Mouse (Mus musculus) CH12.LX (cell line): ENCODE results near the gene Gm20683. TPM values are rescaled to one million over a fixed set of nuclear protein-coding genes. Genes with fewer than 3 reads are reported as not detected.
A peak's percentile ranks its signal among the peaks of the same experiment; 100 is the strongest.

Source experiments
- DNase-seq: peaks from one replicate; pipeline ENCODE4 v3.0.0-alpha.2; 2013; ENCODE audit errors: extremely low read depth
- H3K27ac ChIP-seq: 2 replicates; pipeline ENCODE4 v1.5.1; 2012; ENCODE audit warnings: low read depth, mild to moderate bottlenecking, control low read depth, moderate library complexity; ENCODE audit not compliant: insufficient read depth
- H3K27me3 ChIP-seq: replicated peaks from 2 replicates; pipeline ENCODE3; 2012; ENCODE audit warnings: inconsistent platforms
- H3K36me3 ChIP-seq, 2 experiments: replicated peaks in 1 of 2; 2 replicates each; pipeline versions ENCODE3 to v1.6.1; 2012; ENCODE audit warnings: inconsistent platforms in 1 of 2, low read length in 1 of 2, mild to moderate bottlenecking in 1 of 2, mixed read lengths in 1 of 2, moderate library complexity in 1 of 2; ENCODE audit not compliant: control insufficient read depth in 1 of 2, insufficient read depth in 1 of 2
- H3K4me1 ChIP-seq, 2 experiments: 2 replicates each; pipeline ENCODE4 v1.6.1; 2012; ENCODE audit warnings: inconsistent platforms in 1 of 2, moderate library complexity in 1 of 2; ENCODE audit not compliant: insufficient read depth in 2 of 2, control insufficient read depth in 1 of 2
- H3K4me2 ChIP-seq: 2 replicates; pipeline ENCODE4 v1.6.1; 2012; ENCODE audit warnings: low read depth, mild to moderate bottlenecking, control low read depth; ENCODE audit not compliant: poor library complexity, insufficient read depth, severe bottlenecking
- H3K4me3 ChIP-seq, 3 experiments: fragments of 150-350 bp in 1 of 3; sonication (generic) in 1 of 3; replicated peaks in 1 of 3; 2 replicates each; pipeline versions ENCODE3 to v1.5.1; 2011 to 2012; ENCODE audit warnings: low read depth in 2 of 3, low read length in 2 of 3, mild to moderate bottlenecking in 2 of 3, moderate library complexity in 2 of 3, control low read depth in 1 of 3, improper control_type of control experiment in 1 of 3, inconsistent platforms in 1 of 3, mixed read lengths in 1 of 3; ENCODE audit not compliant: poor library complexity in 1 of 3
- H3K79me2 ChIP-seq: replicated peaks from 2 replicates; pipeline ENCODE4 v1.6.1; 2012; ENCODE audit warnings: mild to moderate bottlenecking, moderate library complexity; ENCODE audit not compliant: control insufficient read depth, poor library complexity, insufficient read depth, severe bottlenecking; ENCODE audit errors: extremely low read depth
- H3K9ac ChIP-seq: 2 replicates; pipeline ENCODE4 v1.6.1; 2012; ENCODE audit warnings: low read depth, mild to moderate bottlenecking, control low read depth, moderate library complexity; ENCODE audit not compliant: insufficient read depth
- H3K9me3 ChIP-seq: replicated peaks from 2 replicates; pipeline ENCODE3; 2012; ENCODE audit warnings: low read length, inconsistent platforms, mixed read lengths
- BHLHE40 ChIP-seq: IDR thresholded peaks from 2 replicates; pipeline ENCODE4 v1.6.1; 2011; ENCODE audit warnings: mild to moderate bottlenecking, low read depth, low read length, improper control_type of control experiment
- CHD1 ChIP-seq: IDR thresholded peaks from 2 replicates; pipeline ENCODE4 v1.6.1; 2012; ENCODE audit warnings: low read depth, low read length, improper control_type of control experiment, inconsistent platforms
- CHD2 ChIP-seq: IDR thresholded peaks from 2 replicates; pipeline ENCODE4 v1.6.1; 2011; ENCODE audit warnings: low read length, improper control_type of control experiment
- CTCF ChIP-seq, 2 experiments: IDR thresholded peaks in 1 of 2; conservative IDR thresholded peaks in 1 of 2; 2 replicates each; pipeline ENCODE4 v1.5.1; 2011 to 2012; ENCODE audit warnings: low read depth in 2 of 2, low read length in 2 of 2, improper control_type of control experiment in 1 of 2, inconsistent platforms in 1 of 2, mild to moderate bottlenecking in 1 of 2, moderate library complexity in 1 of 2
- E2F4 ChIP-seq: IDR thresholded peaks from 2 replicates; pipeline ENCODE4 v1.6.1; 2011; ENCODE audit warnings: low read depth, low read length, improper control_type of control experiment; ENCODE audit not compliant: insufficient replicate concordance
- ELF1 ChIP-seq: IDR thresholded peaks from 2 replicates; pipeline ENCODE4 v1.6.1; 2014; ENCODE audit warnings: low read depth, mild to moderate bottlenecking, inconsistent platforms, low read length, improper control_type of control experiment
- EP300 ChIP-seq: IDR thresholded peaks from 2 replicates; pipeline ENCODE4 v1.6.1; 2011; ENCODE audit warnings: low read length, improper control_type of control experiment
- ETS1 ChIP-seq: conservative IDR thresholded peaks from 2 replicates; pipeline ENCODE4 v1.6.1; 2012; ENCODE audit warnings: low read depth, mild to moderate bottlenecking, inconsistent platforms, low read length, improper control_type of control experiment, moderate library complexity
- GABPA ChIP-seq: IDR thresholded peaks from 2 replicates; pipeline ENCODE4 v1.6.1; 2012; ENCODE audit warnings: low read depth, low read length, improper control_type of control experiment, inconsistent platforms; ENCODE audit not compliant: insufficient replicate concordance
- IRF4 ChIP-seq: IDR thresholded peaks from 2 replicates; pipeline ENCODE4 v1.6.1; 2014; ENCODE audit warnings: low read depth, mild to moderate bottlenecking, inconsistent platforms, low read length, improper control_type of control experiment
- JUND ChIP-seq: conservative IDR thresholded peaks from 2 replicates; pipeline ENCODE4 v1.6.1; 2011; ENCODE audit warnings: low read depth, low read length, improper control_type of control experiment
- KAT2A ChIP-seq: IDR thresholded peaks from 2 replicates; pipeline ENCODE4 v1.6.1; 2012; ENCODE audit warnings: low read length, improper control_type of control experiment, inconsistent platforms; ENCODE audit not compliant: insufficient replicate concordance
- MAFK ChIP-seq: IDR thresholded peaks from 2 replicates; pipeline ENCODE4 v1.6.1; 2011; ENCODE audit warnings: low read length, improper control_type of control experiment; ENCODE audit not compliant: insufficient replicate concordance
- MAX ChIP-seq: IDR thresholded peaks from 2 replicates; pipeline ENCODE4 v1.6.1; 2011; ENCODE audit warnings: low read length, improper control_type of control experiment
- MAZ ChIP-seq: IDR thresholded peaks from 2 replicates; pipeline ENCODE4 v1.6.1; 2012; ENCODE audit warnings: low read depth, mild to moderate bottlenecking, inconsistent platforms, low read length, improper control_type of control experiment, moderate library complexity
- MEF2A ChIP-seq: IDR thresholded peaks from 2 replicates; pipeline ENCODE4 v1.6.1; 2014; ENCODE audit warnings: low read depth, mild to moderate bottlenecking, inconsistent platforms, low read length, improper control_type of control experiment, borderline replicate concordance
- MXI1 ChIP-seq: IDR thresholded peaks from 2 replicates; pipeline ENCODE4 v1.6.1; 2011; ENCODE audit warnings: mild to moderate bottlenecking, low read depth, low read length, improper control_type of control experiment
- MYC ChIP-seq: IDR thresholded peaks from 2 replicates; pipeline ENCODE4 v1.6.1; 2011; ENCODE audit warnings: low read depth, mild to moderate bottlenecking, improper control_type of control experiment, low read length
- PAX5 ChIP-seq: IDR thresholded peaks from 2 replicates; pipeline ENCODE4 v1.6.1; 2012; ENCODE audit warnings: low read length, inconsistent platforms, mixed read lengths
- RCOR1 ChIP-seq: conservative IDR thresholded peaks from 2 replicates; pipeline ENCODE4 v1.6.1; 2012; ENCODE audit warnings: low read depth, mild to moderate bottlenecking, inconsistent platforms, low read length, improper control_type of control experiment
- SMC3 ChIP-seq: IDR thresholded peaks from 2 replicates; pipeline ENCODE4 v1.6.1; 2011; ENCODE audit warnings: low read depth, low read length, improper control_type of control experiment
- TBP ChIP-seq: conservative IDR thresholded peaks from 2 replicates; pipeline ENCODE4 v1.6.1; 2011; ENCODE audit warnings: low read depth, low read length, improper control_type of control experiment
- TCF12 ChIP-seq: IDR thresholded peaks from 2 replicates; pipeline ENCODE4 v1.6.1; 2014; ENCODE audit warnings: low read depth, mild to moderate bottlenecking, inconsistent platforms, low read length, improper control_type of control experiment
- UBTF ChIP-seq: IDR thresholded peaks from 2 replicates; pipeline ENCODE4 v1.6.1; 2012; ENCODE audit warnings: low read depth, mild to moderate bottlenecking, inconsistent platforms, low read length, improper control_type of control experiment, moderate library complexity
- USF1 ChIP-seq: IDR thresholded peaks from 2 replicates; pipeline ENCODE4 v1.6.1; 2014; ENCODE audit warnings: low read depth, mild to moderate bottlenecking, inconsistent platforms, low read length, improper control_type of control experiment
- ZC3H11A ChIP-seq: IDR thresholded peaks from 2 replicates; pipeline ENCODE4 v1.6.1; 2012; ENCODE audit warnings: low read depth, mild to moderate bottlenecking, inconsistent platforms, low read length, improper control_type of control experiment
- ZNF384 ChIP-seq: IDR thresholded peaks from 2 replicates; pipeline ENCODE4 v1.6.1; 2012; ENCODE audit warnings: low read depth, low read length, improper control_type of control experiment, inconsistent platforms
- dilution Hi-C: fragments of 300-500 bp; cut with MboI; formaldehyde crosslinking; loops from 2 replicates; pipeline ENCODE4 v1.14.3; 2020; ENCODE audit warnings: low sequenced_read_pairs; ENCODE audit not compliant: extremely low pct_unique_long_range_greater_than_20kb, extremely low pct_ligation_motif_present
- in situ Hi-C: fragments of 300-500 bp; cut with MboI; formaldehyde crosslinking; loops from 3 replicates; pipeline ENCODE4 v1.14.3; 2019; ENCODE audit warnings: low sequenced_read_pairs, low pct_ligation_motif_present, low pct_unique_long_range_greater_than_20kb, mixed read lengths
- polyA plus RNA-seq: library from polyadenylated mRNA; unstranded; fragments of >175 nt; gene quantifications from 2 replicates; pipeline ENCODE4 v1.2.1, GENCODE M21; 2012; ENCODE audit warnings: low read depth; ENCODE audit not compliant: insufficient read length
- total RNA-seq, 2 experiments: library from RNA; depleted of rRNA; stranded (reverse); fragments of 300-350 nt in 1 of 2; fragments of >200 nt in 1 of 2; gene quantifications; 2 replicates each; pipeline ENCODE4 v1.2.3; 2012 to 2014

Gm20683 gene
- total and polyA plus RNA-seq, 3 experiments, result 1.3 to 4.8 (median 3.8) TPM

DNA sequence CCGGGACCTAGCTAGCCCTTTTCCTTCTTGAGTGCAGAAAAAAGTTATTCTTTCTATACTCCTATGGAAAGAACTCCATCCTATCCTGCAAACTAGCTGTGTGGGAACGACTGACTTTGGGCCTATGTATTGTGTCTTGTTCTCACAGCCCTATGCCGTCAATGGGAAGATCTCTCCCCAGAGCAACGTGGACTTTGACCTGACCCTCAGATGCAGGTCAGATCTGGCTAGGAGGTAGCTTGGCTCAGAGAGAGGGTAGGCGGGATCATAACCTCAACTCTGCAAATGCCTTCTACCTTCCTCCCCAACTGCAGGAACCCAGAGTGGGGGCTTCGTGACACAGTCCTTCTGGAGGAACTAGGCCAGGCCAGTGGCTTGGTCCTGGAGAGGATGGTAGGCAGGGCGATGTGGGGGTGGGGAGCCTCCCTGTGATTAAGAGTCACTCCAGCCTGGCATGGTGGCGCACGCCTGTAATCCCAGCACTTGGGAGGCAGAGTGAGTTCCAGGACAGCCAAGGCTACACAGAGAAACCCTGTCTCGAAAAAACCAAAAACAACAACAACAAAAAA lies 34.9 kb upstream of the Gm20683 start:
- Histone ChIP-seq H3K9me3 (no peaks in the 10 kb centered on the region), H3K27ac (no peak overlapping the region), H3K36me3 (peaks cover 25 to 48% of the 10 kb centered on the region in 2 experiments), H3K79me2 (no peaks in the 10 kb centered on the region), H3K4me1 (peaks cover 6 to 18% of the 10 kb centered on the region in 2 experiments), H3K4me2 (peak overlapping the region; percentile 39), H3K4me3 (peak overlapping the region; percentile 22 to 93 (median 63)), H3K9ac (peak overlapping the region; percentile 63), H3K27me3 (peaks cover 15% of the 10 kb centered on the region)
- DNase-seq, result no peak
- no peak for TF ChIP-seq BHLHE40
- TF ChIP-seq MAX, result no peak
- TF ChIP-seq E2F4, result no peak
- TF ChIP-seq PAX5, result no peak
- no peak for TF ChIP-seq MEF2A
- no peak for TF ChIP-seq TBP
- TF ChIP-seq CHD1, result no peak
- no peak for TF ChIP-seq SMC3
- TF ChIP-seq MAFK, result no peak
- no peak for TF ChIP-seq CTCF (conservative IDR thresholded peaks at IDR 0.05 in 1 of 2, IDR thresholded peaks at IDR 0.05 in 1 of 2; ENCODE audit: low read depth in 2 of 2, low read length in 2 of 2)
- TF ChIP-seq KAT2A, result no peak
- TF ChIP-seq MXI1, result no peak
- no peak for TF ChIP-seq IRF4
- no peak for TF ChIP-seq ZNF384
- TF ChIP-seq EP300, result no peak
- in situ Hi-C loops (no loop called here), dilution Hi-C loops (no loop called here)

DNA sequence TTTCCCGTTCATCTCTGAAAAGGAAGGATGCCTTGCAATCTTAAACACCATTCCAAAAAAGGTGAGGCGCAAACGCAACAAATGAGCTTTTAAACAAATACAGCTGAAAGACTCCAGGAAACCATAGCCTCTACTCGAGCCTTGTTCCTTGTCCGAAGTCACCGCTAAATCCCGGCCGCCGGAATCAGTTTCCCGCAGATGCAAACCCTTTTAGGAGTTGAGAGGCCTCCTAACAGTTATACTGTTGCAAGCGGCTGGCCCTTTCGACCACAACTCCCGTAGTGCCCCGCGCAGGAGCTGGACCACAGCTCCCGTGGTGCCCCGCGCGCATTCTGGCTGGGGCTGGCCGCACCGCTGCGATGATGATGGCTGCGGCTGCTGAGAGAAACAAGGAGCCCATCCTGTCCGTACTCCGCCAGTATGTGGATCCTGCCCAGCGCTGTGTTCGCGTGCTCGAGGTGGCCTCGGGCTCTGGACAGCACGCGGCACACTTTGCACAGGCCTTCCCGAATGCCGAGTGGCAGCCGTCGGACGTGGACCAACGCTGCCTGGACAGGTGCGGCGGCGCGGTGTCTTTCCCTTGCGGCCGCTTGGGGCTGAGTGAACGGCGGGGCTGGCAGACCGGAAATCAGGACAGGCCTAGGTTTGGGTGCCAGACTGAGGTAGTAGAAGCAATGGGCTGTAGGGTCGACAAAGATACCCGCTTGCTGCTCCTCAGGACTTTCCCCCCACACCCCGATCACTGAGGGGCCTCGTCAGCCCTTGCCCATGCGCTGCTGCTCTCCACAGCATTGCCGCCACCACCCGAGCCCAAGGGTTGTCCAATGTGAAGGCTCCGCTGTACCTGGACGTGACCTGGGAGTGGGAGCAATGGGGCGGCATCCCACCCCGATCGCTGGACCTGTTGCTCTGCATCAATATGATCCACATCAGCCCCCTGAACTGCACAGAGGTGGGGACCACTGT lies 33.9 kb upstream of the Gm20683 start:
- no peaks in the 10 kb centered on the region for H3K79me2 ChIP-seq
- peaks cover 6 to 18% of the 10 kb centered on the region in 2 experiments for H3K4me1 ChIP-seq
- H3K9ac ChIP-seq, result peak overlapping the region; percentile 63
- peak overlapping the region; percentile 39 for H3K4me2 ChIP-seq
- H3K36me3 ChIP-seq, result peaks cover 24 to 38% of the 10 kb centered on the region in 2 experiments
- DNase-seq, result peak; percentile 78
- dilution Hi-C loops (no loop called here), in situ Hi-C loops (no loop called here)
- peak overlapping the region; percentile 63 to 93 (median 81) for H3K4me3 ChIP-seq
- no peaks in the 10 kb centered on the region for H3K9me3 ChIP-seq
- H3K27ac ChIP-seq, result peak overlapping the region; percentile 73
- H3K27me3 ChIP-seq, result peaks cover 16% of the 10 kb centered on the region
- TF ChIP-seq UBTF (peak; percentile 87; the same call in 1 of the 2 replicates), MAX (peak; percentile 69; the same call in 1 of the 2 replicates), CHD2 (no peak; the same call in 1 of the 2 replicates), SMC3 (no peak), JUND (no peak), USF1 (no peak), IRF4 (no peak), MAFK (no peak), ZC3H11A (no peak), TCF12 (peak; percentile 78), GABPA (no peak; the same call in 1 of the 2 replicates), RCOR1 (no peak), MYC (no peak), KAT2A (peak; percentile 63; the same call in 1 of the 2 replicates), MAZ (no peak), MEF2A (no peak), BHLHE40 (0 out of 2 replicates have a peak, but pooled peaks have one; percentile 24), ETS1 (no peak), CHD1 (no peak), TBP (no peak), ELF1 (peak; percentile 62), ZNF384 (no peak)
